Mouse (Mus musculus) limb, embryonic 14.5 days (tissue): ENCODE measurements at regions not wholly inside any gene's neighbourhood (a gene's known extent, or its start where the extent isn't known, plus 50 kb on each side); places are given as distances from the start of the nearest gene placed in this dataset.
A peak's percentile ranks its signal among the peaks of the same experiment; 100 is the strongest.

Experiments used
- ATAC-seq: fragments of 200-750 bp; cut with Nextera tagmentation; 2 replicates; pipeline ENCODE4 v1.8.0; 2017; ENCODE audit warnings: low read depth, moderate number of reproducible peaks, moderate TSS enrichment; ENCODE audit not compliant: low FRiP score
- DNase-seq: peaks from one replicate; pipeline ENCODE4 v3.0.0-alpha.2; 2015; ENCODE audit warnings: low spot score
- H3K27ac ChIP-seq: fragments of 300-500 bp; sonication (generic); replicated peaks from 2 replicates; pipeline ENCODE4 v1.5.1; 2014; ENCODE audit warnings: low read depth, mild to moderate bottlenecking, low read length, moderate library complexity, mixed read lengths
- H3K27me3 ChIP-seq: fragments of 300-500 bp; sonication (generic); 2 replicates; pipeline ENCODE4 v1.6.1; 2014; ENCODE audit warnings: low read length, mixed read lengths; ENCODE audit not compliant: control insufficient read depth, insufficient read depth
- H3K36me3 ChIP-seq: fragments of 300-500 bp; sonication (generic); 2 replicates; pipeline ENCODE4 v1.6.1; 2014; ENCODE audit warnings: mild to moderate bottlenecking, low read length, moderate library complexity, mixed read lengths; ENCODE audit not compliant: control insufficient read depth, insufficient read depth
- H3K4me1 ChIP-seq: fragments of 300-500 bp; sonication (generic); 2 replicates; pipeline ENCODE4 v1.6.1; 2014; ENCODE audit warnings: antibody characterized with exemption, low read length, mixed read lengths; ENCODE audit not compliant: control insufficient read depth, insufficient read depth
- H3K4me2 ChIP-seq: fragments of 300-500 bp; sonication (generic); replicated peaks from 2 replicates; pipeline ENCODE4 v1.6.1; 2014; ENCODE audit warnings: low read depth, mild to moderate bottlenecking, low read length, moderate library complexity; ENCODE audit not compliant: severe bottlenecking
- H3K4me3 ChIP-seq: fragments of 300-500 bp; sonication (generic); replicated peaks from 2 replicates; pipeline ENCODE4 v1.5.1; 2014; ENCODE audit warnings: low read length
- H3K9ac ChIP-seq: fragments of 300-500 bp; sonication (generic); 2 replicates; pipeline ENCODE4 v1.6.1; 2014; ENCODE audit warnings: mild to moderate bottlenecking, low read depth, low read length, moderate library complexity; ENCODE audit not compliant: severe bottlenecking
- H3K9me3 ChIP-seq: fragments of 300-500 bp; sonication (generic); 2 replicates; pipeline ENCODE4 v1.6.1; 2016; ENCODE audit warnings: low read length; ENCODE audit not compliant: control insufficient read depth
- POLR2A ChIP-seq: fragments of 200-500 bp; IDR thresholded peaks from 2 replicates; pipeline ENCODE4 v1.8.0; 2012; ENCODE audit warnings: inconsistent platforms, mild to moderate bottlenecking, moderate library complexity, borderline replicate concordance; ENCODE audit not compliant: insufficient read depth, insufficient read length; ENCODE audit errors: extremely low read depth
- WGBS: fragments of 180-500 bp; shearing (Covaris S2); extraction: QIAGEN DNeasy Blood & Tissue Kit; methylation state at CpG from one replicate; pipeline ENCODE4 v1.1.7; 2014; 5-methylcytosine and 5-hydroxymethylcytosine counted together

GRCm38 (mm10) chr16:20805793-20806192 is 71.5 kb upstream of the Thpo start:
- H3K9me3 ChIP-seq: no peaks in the 10 kb centered on the region
- no peak overlapping the region for H3K27ac ChIP-seq
- TF ChIP-seq POLR2A: no peak
- H3K4me3 ChIP-seq: no peak overlapping the region
- no peak overlapping the region for H3K9ac ChIP-seq
- no peaks in the 10 kb centered on the region for H3K36me3 ChIP-seq
- H3K4me2 ChIP-seq: no peak overlapping the region
- ATAC-seq (no peak), DNase-seq (no peak)
- H3K27me3 ChIP-seq: no peaks in the 10 kb centered on the region
- 87% methylated on average over 6 of the region's 6 CpGs for WGBS
- peaks cover 20% of the 10 kb centered on the region for H3K4me1 ChIP-seq

- no peak for TF ChIP-seq POLR2A
- Histone ChIP-seq H3K27ac (no peak overlapping the region), H3K4me2 (peak overlapping the region; percentile 53), H3K9me3 (no peaks in the 10 kb centered on the region), H3K4me3 (no peak overlapping the region), H3K9ac (peak overlapping the region; percentile 36; the same call in 1 of the 2 replicates), H3K27me3 (no peaks in the 10 kb centered on the region), H3K4me1 (peaks cover 20% of the 10 kb centered on the region), H3K36me3 (no peaks in the 10 kb centered on the region)
- WGBS: 16% methylated on average over 6 of the region's 6 CpGs
- ATAC-seq: 0 out of 2 replicates have a peak, but pooled peaks have one; percentile 3
- DNase-seq: no peak
Observed at GRCm38 (mm10) chr16:20805086-20805485, 70.8 kb upstream of the Thpo start.

- TF ChIP-seq POLR2A: no peak
- Histone ChIP-seq H3K4me3 (peak overlapping the region; percentile 27), H3K9ac (peak overlapping the region; percentile 36), H3K9me3 (no peaks in the 10 kb centered on the region), H3K4me1 (peaks cover 20% of the 10 kb centered on the region), H3K27ac (0 out of 2 replicates have a peak overlapping the region, but pooled peaks have one; percentile 9), H3K36me3 (no peaks in the 10 kb centered on the region), H3K4me2 (peak overlapping the region; percentile 53), H3K27me3 (no peaks in the 10 kb centered on the region)
- DNase-seq (peak; percentile 81), ATAC-seq (peak; percentile 86)
- WGBS: 3% methylated on average over 8 of the region's 10 CpGs
Observed at GRCm38 (mm10) chr16:20804601-20805017, 70.3 kb upstream of the Thpo start.

- no peak for TF ChIP-seq POLR2A
- ATAC-seq (peak; percentile 54), DNase-seq (peak; percentile 62)
- no peaks in the 10 kb centered on the region for H3K36me3 ChIP-seq
- H3K9me3 ChIP-seq: no peaks in the 10 kb centered on the region
- WGBS: 54% methylated on average over 7 of the region's 7 CpGs
- H3K9ac ChIP-seq: no peak overlapping the region
- no peaks in the 10 kb centered on the region for H3K27me3 ChIP-seq
- no peak overlapping the region; the same call in 1 of the 2 replicates for H3K27ac ChIP-seq
- H3K4me1 ChIP-seq: peaks cover 20% of the 10 kb centered on the region
- no peak overlapping the region for H3K4me2 ChIP-seq
- H3K4me3 ChIP-seq: no peak overlapping the region
Observed at GRCm38 (mm10) chr16:20803278-20803930, 69.1 kb upstream of the Thpo start.

- no peak for ATAC-seq
- no peak for TF ChIP-seq POLR2A
- Histone ChIP-seq H3K27me3 (no peaks in the 10 kb centered on the region), H3K9ac (no peak overlapping the region), H3K27ac (no peak overlapping the region), H3K36me3 (no peaks in the 10 kb centered on the region), H3K4me3 (no peak overlapping the region), H3K9me3 (no peaks in the 10 kb centered on the region), H3K4me1 (peaks cover 20% of the 10 kb centered on the region), H3K4me2 (no peak overlapping the region)
- DNase-seq: no peak
- 80% methylated on average over 6 of the region's 6 CpGs for WGBS
Observed at GRCm38 (mm10) chr16:20802724-20803123, 68.4 kb upstream of the Thpo start.
